Mouse (Mus musculus) hindbrain, embryonic 11.5 days (tissue): Measurements from ENCODE around the gene Bnc1. TPM values are rescaled to one million over a fixed set of nuclear protein-coding genes. Genes with fewer than 3 reads are reported as not detected.
A peak's percentile ranks its signal among the peaks of the same experiment; 100 is the strongest.

Experiments used
- ATAC-seq: fragments of 200-750 bp; cut with Nextera tagmentation; 2 replicates; pipeline ENCODE4 v1.8.0; 2017; ENCODE audit warnings: mild to moderate bottlenecking, moderate TSS enrichment, moderate library complexity; ENCODE audit not compliant: low FRiP score
- DNase-seq: peaks from one replicate; pipeline ENCODE4 v3.0.0-alpha.2; 2015; ENCODE audit warnings: low spot score
- H3K27ac ChIP-seq: fragments of 300-500 bp; sonication (generic); 2 replicates; pipeline ENCODE4 v1.5.1; 2014; ENCODE audit warnings: mild to moderate bottlenecking, low read depth, low read length
- H3K27me3 ChIP-seq: fragments of 300-500 bp; sonication (generic); 2 replicates; pipeline ENCODE4 v1.6.1; 2014; ENCODE audit warnings: mild to moderate bottlenecking, low read length, moderate library complexity, mixed read lengths; ENCODE audit not compliant: control insufficient read depth, insufficient read depth
- H3K36me3 ChIP-seq: fragments of 300-500 bp; sonication (generic); 2 replicates; pipeline ENCODE4 v1.6.1; 2014; ENCODE audit warnings: mild to moderate bottlenecking, low read length, moderate library complexity, mixed read lengths; ENCODE audit not compliant: control insufficient read depth, insufficient read depth
- H3K4me1 ChIP-seq: fragments of 300-500 bp; sonication (generic); replicated peaks from 2 replicates; pipeline ENCODE4 v1.6.1; 2014; ENCODE audit warnings: low read length, mixed read lengths; ENCODE audit not compliant: control insufficient read depth, insufficient read depth
- H3K4me2 ChIP-seq: fragments of 300-500 bp; sonication (generic); replicated peaks from 2 replicates; pipeline ENCODE4 v1.6.1; 2014; ENCODE audit warnings: mild to moderate bottlenecking, low read depth, low read length
- H3K4me3 ChIP-seq: fragments of 300-500 bp; sonication (generic); 2 replicates; pipeline ENCODE4 v1.5.1; 2014; ENCODE audit warnings: low read depth, low read length
- H3K9ac ChIP-seq: fragments of 300-500 bp; sonication (generic); 2 replicates; pipeline ENCODE4 v1.6.1; 2014; ENCODE audit warnings: low read depth, low read length
- H3K9me3 ChIP-seq: fragments of 300-500 bp; sonication (generic); 2 replicates; pipeline ENCODE4 v1.6.1; 2016; ENCODE audit warnings: low read length; ENCODE audit not compliant: control insufficient read depth
- whole genome bisulfite sequencing: fragments of 180-500 bp; shearing (Covaris S2); extraction: QIAGEN DNeasy Blood & Tissue Kit; methylation state at CpG from one replicate; pipeline ENCODE4 v1.1.7; 2014; 5-methylcytosine and 5-hydroxymethylcytosine counted together
- polyA plus RNA-seq: library from polyadenylated mRNA; unstranded; fragments of >200 nt; fragmentation: Nextera tagmentation; extraction: Ambion mirVana; gene quantifications from 2 replicates; pipeline ENCODE4 v1.2.1, GENCODE M21; 2014

The Bnc1 gene
- polyA plus RNA-seq, 1 experiment from 2014 or later, result 0.59 TPM

GRCm38 (mm10) chr7:81991611-81992061 lies 456 bp downstream of the Bnc1 start:
- Histone ChIP-seq H3K27ac (no peak overlapping the region), H3K27me3 (peaks cover 53% of the 10 kb centered on the region), H3K9ac (peak overlapping the region; percentile 45; the same call in 1 of the 2 replicates), H3K4me3 (peak overlapping the region; percentile 48), H3K4me1 (peaks cover 6% of the 10 kb centered on the region; the same call in 1 of the 2 replicates), H3K36me3 (no peaks in the 10 kb centered on the region), H3K4me2 (peak overlapping the region; percentile 92), H3K9me3 (no peaks in the 10 kb centered on the region)
- 0 out of 2 replicates have a peak, but pooled peaks have one; percentile 30 for ATAC-seq
- DNase-seq, result peak; percentile 60
- 2% methylated on average over 36 of the region's 36 CpGs for whole genome bisulfite sequencing

GRCm38 (mm10) chr7:81991116-81991515 lies 976 bp downstream of the Bnc1 start:
- Histone ChIP-seq H3K4me2 (peak overlapping the region; percentile 92; the same call in 1 of the 2 replicates), H3K27ac (no peak overlapping the region), H3K27me3 (peaks cover 53% of the 10 kb centered on the region), H3K36me3 (no peaks in the 10 kb centered on the region), H3K9me3 (no peaks in the 10 kb centered on the region), H3K4me3 (peak overlapping the region; percentile 48; the same call in 1 of the 2 replicates), H3K4me1 (peaks cover 6% of the 10 kb centered on the region; the same call in 1 of the 2 replicates), H3K9ac (no peak overlapping the region)
- no peak for ATAC-seq
- 5% methylated on average over 12 of the region's 12 CpGs for WGBS
- peak; percentile 33 for DNase-seq

- no peak overlapping the region for H3K4me2 ChIP-seq
- WGBS, result 75% methylated on average over 6 of the region's 6 CpGs
- DNase-seq (no peak), ATAC-seq (no peak)
- H3K4me3 ChIP-seq, result no peak overlapping the region
- H3K27ac ChIP-seq, result no peak overlapping the region
- H3K9ac ChIP-seq, result no peak overlapping the region
- H3K9me3 ChIP-seq, result no peaks in the 10 kb centered on the region
- no peaks in the 10 kb centered on the region for H3K36me3 ChIP-seq
- H3K27me3 ChIP-seq, result peaks cover 4% of the 10 kb centered on the region
- no peaks in the 10 kb centered on the region for H3K4me1 ChIP-seq
Measured at GRCm38 (mm10) chr7:81983651-81984050, 8.4 kb downstream of the Bnc1 start.

- H3K4me3 ChIP-seq, result no peak overlapping the region
- no peak overlapping the region for H3K27ac ChIP-seq
- 81% methylated on average over 8 of the region's 8 CpGs for WGBS
- H3K9ac ChIP-seq, result no peak overlapping the region
- ATAC-seq (no peak), DNase-seq (no peak)
- no peaks in the 10 kb centered on the region for H3K9me3 ChIP-seq
- no peaks in the 10 kb centered on the region for H3K4me1 ChIP-seq
- H3K36me3 ChIP-seq, result no peaks in the 10 kb centered on the region
- H3K27me3 ChIP-seq, result no peaks in the 10 kb centered on the region
- no peak overlapping the region for H3K4me2 ChIP-seq
Measured at GRCm38 (mm10) chr7:81978304-81978703, 13.8 kb downstream of the Bnc1 start.

- no peak for ATAC-seq
- Histone ChIP-seq H3K27me3 (no peaks in the 10 kb centered on the region), H3K4me3 (no peak overlapping the region), H3K4me1 (no peaks in the 10 kb centered on the region), H3K9me3 (no peaks in the 10 kb centered on the region), H3K4me2 (no peak overlapping the region), H3K9ac (no peak overlapping the region), H3K36me3 (no peaks in the 10 kb centered on the region), H3K27ac (no peak overlapping the region)
- no peak for DNase-seq
- 95% methylated on average over 10 of the region's 10 CpGs for WGBS
Measured at GRCm38 (mm10) chr7:81974616-81975015, 17.5 kb downstream of the Bnc1 start.

- ATAC-seq, result no peak
- Histone ChIP-seq H3K36me3 (no peaks in the 10 kb centered on the region), H3K9ac (no peak overlapping the region)
Measured at GRCm38 (mm10) chr7:81973939-81974338, 18.2 kb downstream of the Bnc1 start.

GRCm38 (mm10) chr7:81973339-81973738 lies 18.8 kb downstream of the Bnc1 start:
- DNase-seq (no peak), ATAC-seq (no peak)
- H3K4me1 ChIP-seq, result no peaks in the 10 kb centered on the region
- no peak overlapping the region for H3K27ac ChIP-seq
- H3K9ac ChIP-seq, result no peak overlapping the region
- no peaks in the 10 kb centered on the region for H3K27me3 ChIP-seq
- H3K36me3 ChIP-seq, result no peaks in the 10 kb centered on the region
- H3K4me3 ChIP-seq, result no peak overlapping the region
- no peaks in the 10 kb centered on the region for H3K9me3 ChIP-seq
- H3K4me2 ChIP-seq, result no peak overlapping the region
- 96% methylated on average over 5 of the region's 5 CpGs for WGBS

More at GRCm38 (mm10) chr7:81973939-81974338, 18.2 kb downstream of the Bnc1 start:
- 92% methylated on average over 12 of the region's 12 CpGs for WGBS
- no peak overlapping the region for H3K4me3 ChIP-seq
- no peak overlapping the region for H3K4me2 ChIP-seq
- no peaks in the 10 kb centered on the region for H3K4me1 ChIP-seq
- H3K9me3 ChIP-seq, result no peaks in the 10 kb centered on the region
- no peaks in the 10 kb centered on the region for H3K27me3 ChIP-seq
- H3K27ac ChIP-seq, result no peak overlapping the region
- DNase-seq, result no peak

GRCm38 (mm10) chr7:81968975-81969374 lies 23.1 kb downstream of the Bnc1 start:
- Histone ChIP-seq H3K27ac (no peak overlapping the region), H3K9me3 (no peaks in the 10 kb centered on the region), H3K4me1 (no peaks in the 10 kb centered on the region), H3K36me3 (no peaks in the 10 kb centered on the region), H3K9ac (no peak overlapping the region), H3K4me2 (no peak overlapping the region), H3K4me3 (no peak overlapping the region), H3K27me3 (no peaks in the 10 kb centered on the region)
- ATAC-seq, result no peak
- DNase-seq, result no peak
- WGBS, result 87% methylated on average over 6 of the region's 6 CpGs

GRCm38 (mm10) chr7:81968451-81968850 lies 23.6 kb downstream of the Bnc1 start:
- no peak for ATAC-seq

More at GRCm38 (mm10) chr7:81968451-81968850, 23.6 kb downstream of the Bnc1 start:
- no peak overlapping the region for H3K4me3 ChIP-seq
- H3K4me1 ChIP-seq, result no peaks in the 10 kb centered on the region
- no peak for DNase-seq
- WGBS, result 87% methylated on average over 4 of the region's 4 CpGs
- H3K9me3 ChIP-seq, result no peaks in the 10 kb centered on the region
- H3K27me3 ChIP-seq, result no peaks in the 10 kb centered on the region
- no peak overlapping the region for H3K9ac ChIP-seq
- H3K4me2 ChIP-seq, result no peak overlapping the region
- no peaks in the 10 kb centered on the region for H3K36me3 ChIP-seq
- no peak overlapping the region for H3K27ac ChIP-seq
